Mouse (Mus musculus) stomach, embryonic 15.5 days (tissue): ENCODE measurements around the gene Nfia. TPM values are rescaled to one million over a fixed set of nuclear protein-coding genes. Genes with fewer than 3 reads are reported as not detected.

Experiments
- ATAC-seq: fragments of 200-750 bp; cut with Nextera tagmentation; 2 replicates; pipeline ENCODE4 v1.8.0; 2017; ENCODE audit warnings: low read depth, moderate number of reproducible peaks, moderate TSS enrichment; ENCODE audit not compliant: insufficient read depth, low FRiP score
- H3K27ac ChIP-seq: fragments of 300-500 bp; sonication (generic); 2 replicates; pipeline ENCODE4 v1.5.1; 2015; ENCODE audit warnings: mild to moderate bottlenecking, inconsistent platforms
- H3K27me3 ChIP-seq: fragments of 300-500 bp; sonication (generic); replicated peaks from 2 replicates; pipeline ENCODE4 v1.6.1; 2015; ENCODE audit warnings: inconsistent platforms
- H3K36me3 ChIP-seq: fragments of 300-500 bp; sonication (generic); 2 replicates; pipeline ENCODE4 v1.6.1; 2015; ENCODE audit warnings: inconsistent platforms
- H3K4me1 ChIP-seq: fragments of 300-500 bp; sonication (generic); 2 replicates; pipeline ENCODE4 v1.6.1; 2015; ENCODE audit warnings: inconsistent platforms
- H3K4me2 ChIP-seq: fragments of 300-500 bp; sonication (generic); 2 replicates; pipeline ENCODE4 v1.6.1; 2015; ENCODE audit warnings: mild to moderate bottlenecking, inconsistent platforms
- H3K4me3 ChIP-seq: fragments of 300-500 bp; sonication (generic); replicated peaks from 2 replicates; pipeline ENCODE4 v1.5.1; 2015; ENCODE audit warnings: inconsistent platforms
- H3K9ac ChIP-seq: fragments of 300-500 bp; sonication (generic); 2 replicates; pipeline ENCODE4 v1.6.1; 2015; ENCODE audit warnings: inconsistent platforms
- H3K9me3 ChIP-seq: fragments of 300-500 bp; sonication (generic); 2 replicates; pipeline ENCODE4 v1.6.1; 2016; ENCODE audit warnings: inconsistent platforms
- WGBS: fragments of 180-500 bp; shearing (Covaris S2); methylation state at CpG from one replicate; pipeline ENCODE4 v1.1.7; 2015; 5-methylcytosine and 5-hydroxymethylcytosine counted together
- polyA plus RNA-seq: library from polyadenylated mRNA; unstranded; fragments of >200 nt; fragmentation: Nextera tagmentation; extraction: Ambion mirVana; gene quantifications from 2 replicates; pipeline ENCODE4 v1.2.1, GENCODE M21; 2015

Nfia gene
- polyA plus RNA-seq, 1 experiment from 2014 or later, result 45.5 TPM

DNA sequence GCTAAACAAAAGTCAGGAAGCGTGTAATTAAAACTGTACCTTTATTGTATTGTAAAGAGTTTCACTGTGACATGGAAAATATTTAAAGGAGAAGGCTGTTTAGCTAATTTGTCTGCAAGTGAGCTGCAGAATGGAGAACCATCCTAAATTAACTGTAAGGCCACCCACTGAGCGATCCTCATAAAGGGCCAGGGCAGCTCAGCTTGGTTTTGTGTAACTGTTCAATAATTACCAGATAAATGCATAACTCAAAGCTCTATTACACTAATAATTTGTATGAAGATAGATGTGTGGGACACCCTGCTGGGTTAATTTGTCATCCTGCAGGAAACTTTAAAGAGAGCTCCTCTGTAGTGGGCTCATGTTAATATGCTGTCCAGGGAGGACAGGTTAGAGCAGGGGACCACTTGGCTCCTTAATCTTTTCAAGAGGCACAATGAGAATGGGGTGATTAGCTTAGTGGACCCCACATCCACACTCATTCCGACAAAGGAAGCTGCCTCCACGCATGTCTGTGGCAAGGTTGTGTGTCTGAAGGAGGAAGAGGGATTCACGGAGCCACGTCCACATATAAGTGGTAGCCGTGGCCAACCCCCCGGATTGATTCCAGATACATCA lies 277.6 kb downstream of the Nfia start:
- H3K36me3 ChIP-seq, result no peaks in the 10 kb centered on the region
- 60% methylated on average over 8 of the region's 8 CpGs for WGBS
- H3K4me2 ChIP-seq, result no peak overlapping the region
- H3K4me1 ChIP-seq, result peaks cover 7% of the 10 kb centered on the region; the same call in 1 of the 2 replicates
- no peak for ATAC-seq
- no peak overlapping the region for H3K9ac ChIP-seq
- 0 out of 2 replicates have a peak overlapping the region, but pooled peaks have one; percentile 11 for H3K27ac ChIP-seq
- H3K4me3 ChIP-seq, result no peak overlapping the region
- H3K27me3 ChIP-seq, result no peaks in the 10 kb centered on the region
- no peaks in the 10 kb centered on the region for H3K9me3 ChIP-seq

DNA sequence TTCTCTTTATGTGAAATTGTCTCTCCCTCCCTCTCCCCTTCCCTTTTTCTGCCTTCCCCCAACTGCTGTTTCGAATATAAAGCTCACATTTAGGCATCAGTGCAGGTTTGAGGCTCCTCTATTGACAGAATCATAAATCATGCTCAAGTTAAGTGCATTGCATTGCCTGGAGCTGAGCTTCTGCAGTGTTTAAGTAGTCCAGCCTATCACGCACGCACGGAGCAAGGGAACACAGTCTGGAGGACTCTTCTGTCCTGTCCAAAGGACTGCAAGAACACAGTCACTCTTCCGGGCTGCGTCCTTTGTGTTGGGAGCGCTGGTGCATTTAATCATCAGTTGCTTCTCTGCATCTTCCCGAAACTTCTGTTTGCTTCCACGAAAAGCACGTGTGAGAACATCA lies 278.2 kb downstream of the Nfia start:
- peaks cover 7% of the 10 kb centered on the region; the same call in 1 of the 2 replicates for H3K4me1 ChIP-seq
- H3K36me3 ChIP-seq, result no peaks in the 10 kb centered on the region
- no peak overlapping the region for H3K27ac ChIP-seq
- no peak overlapping the region for H3K4me3 ChIP-seq
- no peaks in the 10 kb centered on the region for H3K9me3 ChIP-seq
- WGBS, result 49% methylated on average over 10 of the region's 10 CpGs
- H3K27me3 ChIP-seq, result no peaks in the 10 kb centered on the region
- no peak overlapping the region for H3K4me2 ChIP-seq
- no peak for ATAC-seq
- H3K9ac ChIP-seq, result no peak overlapping the region

DNA sequence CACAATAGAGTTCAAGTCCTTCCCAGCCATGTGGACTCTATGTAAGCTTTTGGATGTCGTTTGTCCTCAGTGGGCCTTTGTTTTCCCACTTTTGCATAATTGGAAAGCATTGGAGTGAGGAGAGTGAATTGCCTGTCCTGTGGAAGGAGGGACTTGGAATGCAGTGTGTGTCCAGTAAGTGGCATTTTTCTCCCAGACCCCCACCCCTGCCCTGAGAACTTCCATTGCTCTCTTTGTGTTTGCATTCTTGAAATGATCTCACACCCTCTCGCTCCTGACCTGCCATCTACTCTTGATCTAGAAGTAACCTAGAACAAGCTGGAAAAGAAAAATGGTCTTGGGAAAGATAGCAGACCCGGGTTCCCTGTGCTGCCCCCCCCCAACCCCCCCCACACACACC lies 278.8 kb downstream of the Nfia start:
- Histone ChIP-seq H3K9me3 (no peaks in the 10 kb centered on the region), H3K27ac (no peak overlapping the region), H3K9ac (no peak overlapping the region), H3K4me1 (peaks cover 7% of the 10 kb centered on the region; the same call in 1 of the 2 replicates), H3K36me3 (no peaks in the 10 kb centered on the region), H3K4me3 (no peak overlapping the region), H3K4me2 (no peak overlapping the region), H3K27me3 (no peaks in the 10 kb centered on the region)
- ATAC-seq, result no peak
- 50% methylated on average over 3 of the region's 3 CpGs for WGBS

DNA sequence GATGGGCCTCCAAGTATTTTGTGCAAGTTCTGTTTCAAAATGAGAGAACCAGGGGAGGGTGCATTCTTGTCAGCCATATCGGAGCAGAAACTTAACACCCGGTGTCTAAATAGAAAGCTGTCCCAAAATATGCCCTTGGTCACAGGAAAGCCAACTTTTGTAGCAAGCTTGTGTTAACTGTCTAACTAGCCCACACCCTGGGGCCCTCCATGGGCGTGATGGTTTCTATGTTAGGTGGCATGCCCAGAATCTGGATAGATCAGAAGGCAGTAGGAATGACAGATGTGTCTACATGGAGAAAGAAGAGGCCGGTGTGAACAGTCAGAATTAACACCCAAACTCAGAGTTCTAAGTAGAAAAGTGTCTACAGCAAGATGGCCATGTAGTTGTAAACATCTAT lies 282.5 kb downstream of the Nfia start:
- H3K27ac ChIP-seq, result no peak overlapping the region
- no peak overlapping the region for H3K9ac ChIP-seq
- WGBS, result 87% methylated on average over 4 of the region's 4 CpGs
- no peak for ATAC-seq
- no peaks in the 10 kb centered on the region for H3K36me3 ChIP-seq
- H3K4me2 ChIP-seq, result no peak overlapping the region
- H3K4me3 ChIP-seq, result no peak overlapping the region
- H3K27me3 ChIP-seq, result no peaks in the 10 kb centered on the region
- no peaks in the 10 kb centered on the region for H3K9me3 ChIP-seq
- H3K4me1 ChIP-seq, result peaks cover 4% of the 10 kb centered on the region; the same call in 1 of the 2 replicates

DNA sequence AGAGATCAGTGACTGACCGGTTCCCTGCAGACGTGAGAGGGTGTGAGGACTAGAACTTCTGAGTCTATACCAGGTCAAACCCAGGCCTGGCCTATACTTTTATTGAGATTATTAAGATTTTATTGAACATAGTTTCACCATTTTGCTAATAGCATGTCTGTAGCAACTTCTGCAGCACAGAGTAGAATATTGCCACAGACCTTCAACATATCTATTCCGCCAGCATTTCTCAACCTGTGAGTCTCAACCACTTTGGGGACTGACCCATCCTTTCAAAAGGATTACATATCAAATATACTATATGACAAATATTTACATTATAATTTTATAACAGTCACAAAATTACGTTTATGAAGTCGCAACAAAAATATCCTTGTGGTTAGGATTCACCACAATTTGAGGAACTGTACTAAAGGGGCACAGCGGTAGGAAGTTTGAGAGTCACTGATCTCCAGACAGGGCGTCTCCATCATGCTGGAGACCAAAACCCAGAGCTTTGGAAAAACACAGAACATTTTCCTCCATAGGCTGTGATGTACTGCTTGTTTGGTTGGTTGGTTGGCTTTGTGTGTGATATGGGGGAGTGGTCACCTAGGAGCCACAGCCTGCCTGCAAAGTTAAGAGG lies 284.0 kb downstream of the Nfia start:
- WGBS, result 81% methylated on average over 7 of the region's 7 CpGs
- H3K4me2 ChIP-seq, result no peak overlapping the region
- no peaks in the 10 kb centered on the region for H3K27me3 ChIP-seq
- no peaks in the 10 kb centered on the region for H3K4me1 ChIP-seq
- H3K9ac ChIP-seq, result no peak overlapping the region
- no peaks in the 10 kb centered on the region for H3K36me3 ChIP-seq
- no peak for ATAC-seq
- no peak overlapping the region for H3K27ac ChIP-seq
- no peaks in the 10 kb centered on the region for H3K9me3 ChIP-seq
- no peak overlapping the region for H3K4me3 ChIP-seq

DNA sequence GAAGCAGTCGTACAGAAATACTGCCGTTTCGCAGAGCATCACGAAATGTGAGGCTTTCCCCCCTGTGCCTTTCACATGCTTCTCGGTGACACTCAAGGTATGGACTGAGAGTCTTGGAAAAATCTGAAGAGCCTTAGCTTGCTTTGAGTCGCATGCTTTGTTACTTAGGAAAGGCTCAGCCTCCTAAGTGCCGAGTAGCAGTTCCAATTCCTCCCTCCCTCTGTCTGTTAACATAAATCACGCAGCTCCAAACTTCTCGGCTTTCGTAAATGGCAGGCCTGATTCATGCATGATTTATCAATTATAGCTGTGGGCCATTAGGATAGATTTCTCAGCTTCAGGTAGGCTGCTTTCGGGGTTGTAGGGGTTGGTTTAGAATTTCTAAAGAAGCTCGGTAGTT lies 284.7 kb downstream of the Nfia start:
- no peak overlapping the region for H3K9ac ChIP-seq
- ATAC-seq, result no peak
- no peak overlapping the region for H3K27ac ChIP-seq
- no peak overlapping the region for H3K4me3 ChIP-seq
- H3K27me3 ChIP-seq, result no peaks in the 10 kb centered on the region
- 63% methylated on average over 12 of the region's 12 CpGs for WGBS
- no peaks in the 10 kb centered on the region for H3K9me3 ChIP-seq
- no peak overlapping the region for H3K4me2 ChIP-seq
- H3K36me3 ChIP-seq, result no peaks in the 10 kb centered on the region
- H3K4me1 ChIP-seq, result 0 out of 2 replicates have a peak, but pooled peaks cover 3% of the 10 kb centered on the region

DNA sequence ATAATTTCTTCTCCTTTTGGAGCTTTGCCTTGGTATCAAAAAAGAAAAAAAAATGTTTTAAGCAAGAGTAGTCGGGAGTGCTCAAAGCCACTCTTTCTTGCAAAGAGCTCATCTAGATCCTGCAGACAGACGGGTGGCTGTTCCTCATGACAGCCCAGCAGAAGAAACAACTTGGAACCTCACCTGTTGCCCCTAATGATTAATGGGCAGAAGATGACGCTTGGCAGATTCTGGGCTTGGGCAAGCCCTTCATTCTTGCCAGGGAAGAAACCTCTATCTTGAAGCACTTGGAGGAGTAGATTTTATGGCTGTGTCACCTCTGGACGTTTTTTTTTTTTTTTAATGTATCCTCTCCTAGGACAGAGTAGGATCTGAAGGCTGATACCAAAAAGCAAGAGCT lies 285.2 kb downstream of the Nfia start:
- Histone ChIP-seq H3K4me3 (no peak overlapping the region), H3K4me1 (peaks cover 3% of the 10 kb centered on the region; the same call in 1 of the 2 replicates), H3K27me3 (no peaks in the 10 kb centered on the region), H3K9ac (no peak overlapping the region), H3K9me3 (no peaks in the 10 kb centered on the region), H3K4me2 (no peak overlapping the region), H3K27ac (no peak overlapping the region), H3K36me3 (no peaks in the 10 kb centered on the region)
- no peak for ATAC-seq
- 63% methylated on average over 4 of the region's 4 CpGs for WGBS

DNA sequence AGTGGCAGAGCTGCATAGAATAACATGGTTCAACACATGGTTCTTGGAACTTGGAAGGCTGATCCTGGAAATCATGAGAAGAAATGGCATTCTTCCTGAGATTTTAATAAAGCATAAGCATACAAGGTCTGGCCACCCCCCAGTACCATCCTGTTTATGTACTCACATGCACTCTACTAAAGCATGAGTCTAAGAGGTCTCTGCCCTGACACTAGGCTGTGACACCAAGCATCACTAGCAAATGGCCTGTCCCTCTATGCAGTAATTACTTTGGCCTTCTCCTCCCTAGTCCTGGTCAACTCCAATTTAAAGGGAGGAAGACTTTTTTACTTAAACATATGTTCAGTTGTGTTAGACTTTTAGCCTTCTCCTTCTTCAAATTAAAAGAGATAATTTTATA lies 285.6 kb downstream of the Nfia start:
- Histone ChIP-seq H3K36me3 (no peaks in the 10 kb centered on the region), H3K4me2 (no peak overlapping the region), H3K9me3 (no peaks in the 10 kb centered on the region), H3K4me3 (no peak overlapping the region), H3K4me1 (peaks cover 3% of the 10 kb centered on the region; the same call in 1 of the 2 replicates), H3K27me3 (no peaks in the 10 kb centered on the region), H3K9ac (no peak overlapping the region), H3K27ac (no peak overlapping the region)
- ATAC-seq, result no peak

DNA sequence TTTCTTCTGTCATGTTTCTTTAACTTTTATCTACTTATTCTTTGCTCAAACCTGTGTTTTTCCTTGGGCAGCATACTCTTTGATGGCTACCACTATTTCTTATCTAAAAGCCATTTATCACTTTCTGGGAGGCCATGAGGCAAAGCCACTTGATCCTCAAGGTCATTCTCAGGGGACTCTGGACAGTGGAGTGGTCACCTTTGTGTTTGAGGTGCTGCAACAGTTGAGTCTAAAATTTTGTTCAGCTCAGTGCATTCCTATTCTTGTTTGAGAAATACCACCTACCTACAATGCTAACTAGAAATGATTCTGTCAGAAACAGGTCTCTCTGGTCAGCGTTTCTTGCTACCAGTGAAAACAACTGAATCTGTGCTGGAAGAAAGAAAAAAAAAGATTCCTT lies 288.1 kb downstream of the Nfia start:
- 22% methylated on average over 1 of the region's 1 CpGs for WGBS
- H3K4me1 ChIP-seq, result peaks cover 3% of the 10 kb centered on the region; the same call in 1 of the 2 replicates
- peaks cover 5% of the 10 kb centered on the region; the same call in 1 of the 2 replicates for H3K36me3 ChIP-seq
- no peak overlapping the region for H3K9ac ChIP-seq
- ATAC-seq, result no peak
- H3K9me3 ChIP-seq, result no peaks in the 10 kb centered on the region
- H3K4me2 ChIP-seq, result no peak overlapping the region
- no peak overlapping the region for H3K27ac ChIP-seq
- no peak overlapping the region for H3K4me3 ChIP-seq
- H3K27me3 ChIP-seq, result no peaks in the 10 kb centered on the region

DNA sequence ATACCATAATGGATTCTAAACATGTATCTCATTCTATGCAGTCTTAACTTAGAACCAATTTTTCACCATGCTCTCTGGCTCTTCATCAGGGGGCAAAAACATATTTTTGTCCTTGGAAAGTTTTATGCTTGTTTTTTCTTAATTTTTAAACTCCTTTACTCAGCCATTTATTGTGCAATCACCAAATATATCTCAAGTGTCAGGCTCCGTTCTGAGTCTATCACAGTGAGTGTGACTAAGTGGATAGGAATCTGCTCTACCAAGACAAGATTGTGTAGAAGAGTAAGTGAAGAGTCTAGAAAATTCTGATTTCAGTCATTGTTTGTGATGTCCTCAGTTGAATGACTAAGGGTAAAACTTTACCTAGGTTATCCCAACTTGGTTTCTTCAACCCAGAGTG lies 288.6 kb downstream of the Nfia start:
- Histone ChIP-seq H3K4me1 (peaks cover 3% of the 10 kb centered on the region; the same call in 1 of the 2 replicates), H3K9me3 (no peaks in the 10 kb centered on the region), H3K36me3 (peaks cover 5% of the 10 kb centered on the region; the same call in 1 of the 2 replicates), H3K27ac (no peak overlapping the region), H3K4me2 (no peak overlapping the region), H3K27me3 (no peaks in the 10 kb centered on the region), H3K9ac (no peak overlapping the region), H3K4me3 (no peak overlapping the region)
- WGBS, result 53% methylated on average over 1 of the region's 1 CpGs
- ATAC-seq, result no peak

DNA sequence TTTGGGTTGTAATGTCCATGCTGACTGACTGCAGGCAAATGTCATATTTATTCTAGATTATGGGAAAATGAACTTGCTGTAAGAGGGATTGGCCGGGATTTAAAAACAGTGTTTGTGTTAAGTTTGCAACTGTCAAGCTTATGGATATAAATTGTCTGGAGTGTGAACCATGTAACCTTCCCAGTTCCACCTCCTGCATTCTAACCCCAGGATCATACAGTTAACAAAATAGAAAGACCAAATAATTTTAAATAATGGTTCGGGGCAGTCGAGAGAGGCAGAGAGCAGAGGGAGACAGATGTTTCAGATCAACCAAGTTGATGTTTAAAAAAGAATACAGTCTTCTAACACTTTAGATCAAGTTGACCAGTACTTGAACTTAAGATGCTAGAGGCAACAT lies 290.7 kb downstream of the Nfia start:
- H3K4me2 ChIP-seq, result no peak overlapping the region
- H3K27ac ChIP-seq, result peak overlapping the region; percentile 54; the same call in 1 of the 2 replicates
- no peak overlapping the region for H3K4me3 ChIP-seq
- H3K9ac ChIP-seq, result no peak overlapping the region
- WGBS, result 33% methylated on average over 3 of the region's 3 CpGs
- H3K4me1 ChIP-seq, result peaks cover 3% of the 10 kb centered on the region; the same call in 1 of the 2 replicates
- H3K9me3 ChIP-seq, result no peaks in the 10 kb centered on the region
- peaks cover 7% of the 10 kb centered on the region; the same call in 1 of the 2 replicates for H3K36me3 ChIP-seq
- H3K27me3 ChIP-seq, result no peaks in the 10 kb centered on the region
- ATAC-seq, result peak; percentile 18; the same call in 1 of the 2 replicates

DNA sequence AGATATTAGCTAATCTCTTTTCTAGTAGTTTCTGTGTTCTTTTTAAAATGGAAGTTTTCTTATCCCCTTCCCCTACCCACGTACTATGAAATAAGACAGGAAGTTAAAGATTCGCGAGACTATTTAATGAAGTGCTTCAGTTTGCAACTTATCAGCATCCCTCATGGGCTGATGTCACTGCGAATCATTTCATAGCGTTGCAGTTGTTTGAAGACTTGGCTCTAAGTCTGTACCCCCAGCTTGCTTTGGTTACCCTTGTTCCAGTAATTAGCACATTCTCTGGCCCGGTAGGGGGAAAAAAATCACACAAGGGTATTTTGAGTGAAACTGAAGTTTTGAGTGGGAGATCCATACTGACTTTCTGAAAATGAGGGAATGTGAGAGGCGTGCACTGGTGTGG lies 303.6 kb downstream of the Nfia start:
- Histone ChIP-seq H3K27me3 (no peaks in the 10 kb centered on the region), H3K4me2 (no peak overlapping the region), H3K4me1 (no peaks in the 10 kb centered on the region), H3K9ac (no peak overlapping the region), H3K4me3 (no peak overlapping the region), H3K9me3 (no peaks in the 10 kb centered on the region), H3K36me3 (no peaks in the 10 kb centered on the region), H3K27ac (no peak overlapping the region)
- ATAC-seq, result no peak
- 76% methylated on average over 7 of the region's 7 CpGs for WGBS
